Mouse (Mus musculus) E14TG2a.4 (cell line): ENCODE measurements around the gene Nckap5.

Experiments used
- CTCF ChIP-seq: conservative IDR thresholded peaks from 2 replicates; pipeline ENCODE4 v1.5.1; 2014; ENCODE audit warnings: low read length
- NANOG ChIP-seq: IDR thresholded peaks from 2 replicates; pipeline ENCODE4 v1.6.1; 2014; ENCODE audit warnings: borderline replicate concordance, low read length, mixed read lengths
- POU5F1 ChIP-seq: IDR thresholded peaks from 2 replicates; pipeline ENCODE4 v1.6.1; 2014; ENCODE audit warnings: low read length, borderline replicate concordance

DNA sequence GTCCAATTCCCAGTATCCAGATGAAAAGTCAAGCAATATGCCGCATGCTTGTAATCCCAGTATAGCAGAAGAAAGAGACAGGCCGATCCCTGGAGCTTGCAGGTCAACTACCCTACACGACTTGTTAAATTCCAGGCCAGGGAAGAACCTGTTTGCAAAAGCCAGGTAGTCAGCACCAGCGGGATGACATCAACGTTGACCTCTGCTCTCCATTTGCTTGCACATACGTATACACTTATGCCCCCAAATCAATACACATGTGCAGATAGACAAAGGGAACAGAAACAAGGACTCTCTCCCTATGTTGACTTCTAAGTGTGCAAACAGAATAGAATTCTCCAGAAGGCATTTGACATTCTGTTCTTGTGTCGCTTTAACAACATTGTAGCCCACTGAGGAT is 576.7 kb downstream of the Nckap5 start:
- TF ChIP-seq CTCF = no peak
- no peak for TF ChIP-seq NANOG
- no peak for TF ChIP-seq POU5F1
